Mouse (Mus musculus): ENCODE results near the gene Elovl6.

DNA sequence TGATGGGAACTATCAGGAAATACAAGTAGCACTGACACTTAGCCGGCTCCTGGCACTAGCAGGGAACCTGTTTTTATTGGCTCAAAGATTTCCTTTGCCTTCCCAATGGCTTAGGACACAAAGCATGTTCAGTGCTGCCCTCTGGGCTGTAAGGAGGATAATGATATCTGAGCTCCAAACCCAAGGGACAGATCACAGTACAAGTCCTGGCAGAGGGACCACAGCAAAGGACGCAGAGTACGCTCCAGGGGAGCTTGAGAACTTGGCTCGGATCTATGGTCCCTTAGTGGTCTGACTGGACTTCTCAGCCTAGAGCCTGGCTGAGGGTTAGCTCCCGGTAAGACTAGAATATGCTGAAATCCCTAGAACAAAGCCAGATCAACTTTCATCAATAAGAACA, 148.1 kb downstream of the Elovl6 start:
- 0 out of 2 replicates have a peak, but pooled peaks have one; percentile 24 for TF ChIP-seq CTCF (IDR thresholded peaks at IDR 0.05; ENCODE audit: borderline replicate concordance, insufficient read depth, low read depth, low read length)
- TF ChIP-seq POLR2A (IDR thresholded peaks at IDR 0.05; ENCODE audit: borderline replicate concordance, insufficient read depth, low read length): no peak

Measured in cerebellum, adult 2 months (tissue).